Mouse (Mus musculus) spleen, postnatal 36 days (tissue): ENCODE measurements at regions not wholly inside any gene's neighbourhood (a gene's known extent, or its start where the extent isn't known, plus 50 kb on each side); places are given as distances from the start of the nearest gene placed in this dataset.
A peak's percentile ranks its signal among the peaks of the same experiment; 100 is the strongest.

Experiments used
- DNase-seq, 2 experiments: peaks; one replicate each; pipeline ENCODE4 v3.0.0; 2022; ENCODE audit warnings: low spot score in 2 of 2, mixed read lengths in 1 of 2

GRCm38 (mm10) chr16:93131404-93131803, 305.5 kb upstream of the Runx1 start:
- peak; percentile 18 to 59 for DNase-seq

GRCm38 (mm10) chr16:93130622-93131021, 304.7 kb upstream of the Runx1 start:
- peak in 1 of 2 experiments; percentile 29 for DNase-seq

- no peak for DNase-seq
Observed at GRCm38 (mm10) chr16:93123707-93124106, 297.8 kb upstream of the Runx1 start.

- no peak for DNase-seq
Observed at GRCm38 (mm10) chr16:93116111-93116969, 290.4 kb upstream of the Runx1 start.

GRCm38 (mm10) chr16:93110912-93111311, 285.0 kb upstream of the Runx1 start:
- DNase-seq = no peak

- no peak for DNase-seq
Observed at GRCm38 (mm10) chr16:93110451-93110850, 284.5 kb upstream of the Runx1 start.

GRCm38 (mm10) chr16:93109683-93110407, 283.9 kb upstream of the Runx1 start:
- no peak for DNase-seq

- no peak for DNase-seq
Observed at GRCm38 (mm10) chr16:93107524-93107845, 281.5 kb upstream of the Runx1 start.

GRCm38 (mm10) chr16:93106811-93107523, 281.0 kb upstream of the Runx1 start:
- no peak for DNase-seq

GRCm38 (mm10) chr16:93102174-93102573, 276.2 kb upstream of the Runx1 start:
- DNase-seq = no peak

- DNase-seq = no peak
Observed at GRCm38 (mm10) chr16:93098057-93098456, 272.1 kb upstream of the Runx1 start.

- DNase-seq = no peak
Observed at GRCm38 (mm10) chr16:93096175-93096574, 270.2 kb upstream of the Runx1 start.

- DNase-seq = no peak
Observed at GRCm38 (mm10) chr16:93092796-93093195, 266.8 kb upstream of the Runx1 start.

- no peak for DNase-seq
Observed at GRCm38 (mm10) chr16:93085227-93085883, 259.4 kb upstream of the Runx1 start.

GRCm38 (mm10) chr16:93083756-93084155, 257.8 kb upstream of the Runx1 start:
- no peak for DNase-seq

- no peak for DNase-seq
Observed at GRCm38 (mm10) chr16:93083142-93083541, 257.2 kb upstream of the Runx1 start.

GRCm38 (mm10) chr16:93081533-93081932, 255.6 kb upstream of the Runx1 start:
- no peak for DNase-seq

GRCm38 (mm10) chr16:93079660-93080390, 253.9 kb upstream of the Runx1 start:
- no peak for DNase-seq

GRCm38 (mm10) chr16:93078909-93079308, 253.0 kb upstream of the Runx1 start:
- DNase-seq = no peak

GRCm38 (mm10) chr16:93075488-93075887, 249.5 kb upstream of the Runx1 start:
- no peak for DNase-seq

- no peak for DNase-seq
Observed at GRCm38 (mm10) chr16:93072156-93072555, 246.2 kb upstream of the Runx1 start.
